Mouse (Mus musculus) Patski (cell line): ENCODE measurements around the gene Taldo1. TPM values are rescaled to one million over a fixed set of nuclear protein-coding genes. Genes with fewer than 3 reads are reported as not detected.
A peak's percentile ranks its signal among the peaks of the same experiment; 100 is the strongest.
"Not testable (repeated sequence)": the region's sequence is repeated elsewhere in the genome, so short reads cannot be mapped to it uniquely, and the experiment has no call there.

Experiments used
- ATAC-seq: fragments of 100-300 bp; one replicate; pipeline ENCODE4 v1.8.0; 2021
- CTCF ChIA-PET: fragments of 350-600 bp; sonication (Branson Sonifier 250); formaldehyde crosslinking; loops from one replicate; lab custom pipeline; 2022; ENCODE audit warnings: inconsistent platforms; lab: Charles Lee
- POLR2A ChIA-PET: fragments of 350-600 bp; sonication (Branson Sonifier 250); formaldehyde crosslinking; loops from one replicate; lab custom pipeline; 2022; ENCODE audit warnings: antibody characterized with exemption, inconsistent platforms; lab: Charles Lee
- DNase-seq: peaks from one replicate; pipeline ENCODE4 v3.0.0-alpha.2; 2011; ENCODE audit warnings: low read depth, low spot score
- H3K27me3 ChIP-seq: fragments of 371-371 bp; one replicate; pipeline ENCODE4 v1.5.1; 2021
- CTCF ChIP-seq: fragments of 100-300 bp; IDR thresholded peaks from one replicate; pipeline ENCODE4 v1.5.1; 2021
- in situ Hi-C: fragments of 300-500 bp; cut with MboI; formaldehyde crosslinking; loops from 3 replicates; pipeline ENCODE4 v1.11.1; 2018; ENCODE audit warnings: low pct_unique_long_range_greater_than_20kb, mixed read lengths
- polyA plus RNA-seq: library from polyadenylated mRNA; unstranded; gene quantifications from one replicate; pipeline ENCODE4 v1.2.3, GENCODE M21; 2021

Taldo1 gene
- polyA plus RNA-seq, 1 experiment from 2014 or later = 512 TPM

- peak; percentile 28 for ATAC-seq
- TF ChIP-seq CTCF = no peak
- CTCF ChIA-PET = interaction anchor here (1.2 to 2.1 kb wide), 5 partner anchors 14 to 101 kb away, joined by 3 to 11 read pairs (median 4); partner anchors contain the start of genes Cend1 and Gatd1
- no peak for DNase-seq
- H3K27me3 ChIP-seq = no peaks in the 10 kb centered on the region
- in situ Hi-C loops = no loop called here
- POLR2A ChIA-PET = interaction anchor here (1.4 kb wide), 1 partner anchor 34 kb away, joined by 3 read pairs; no protein-coding TSS in a partner anchor
Measured at GRCm38 (mm10) chr7:141443081-141443821, 51.3 kb downstream of the Taldo1 start.

GRCm38 (mm10) chr7:141443828-141444237 lies 51.8 kb downstream of the Taldo1 start, which contains the start of gene Pidd1:
Gene Pidd1 (minus strand): TSS chr7:141444025.
- ATAC-seq (peak; percentile 59), DNase-seq (no peak)
- in situ Hi-C loops = no loop called here
- ChIA-PET POLR2A (interaction anchor here (1.4 kb wide), 2 partner anchors 25 to 33 kb away, joined by 3 to 4 read pairs; no protein-coding TSS in a partner anchor), CTCF (interaction anchor here (1.2 to 1.8 kb wide), 3 partner anchors 15 to 36 kb away, joined by 3 to 6 read pairs (median 4); partner anchors contain the start of gene Cend1)
- no peaks in the 10 kb centered on the region for H3K27me3 ChIP-seq
- no peak for TF ChIP-seq CTCF

GRCm38 (mm10) chr7:141446374-141446773 lies 54.4 kb downstream of the Taldo1 start:
- POLR2A ChIA-PET = interaction anchor here (0.8 to 1.1 kb wide), 2 partner anchors 10 to 22 kb away, joined by 3 read pairs; no protein-coding TSS in a partner anchor
- H3K27me3 ChIP-seq, in situ Hi-C loops, DNase-seq, ATAC-seq, CTCF ChIA-PET: not testable (repeated sequence)

- ATAC-seq = peak; percentile 74
- TF ChIP-seq CTCF = no peak
- H3K27me3 ChIP-seq = no peaks in the 10 kb centered on the region
- ChIA-PET POLR2A (interaction anchor here (0.8 to 1.1 kb wide), 2 partner anchors 9 to 21 kb away, joined by 3 read pairs; no protein-coding TSS in a partner anchor), CTCF (interaction anchor here (1.4 kb wide), 1 partner anchor 39 kb away, joined by 3 read pairs; no protein-coding TSS in a partner anchor)
- no peak for DNase-seq
- in situ Hi-C loops = no loop called here
Measured at GRCm38 (mm10) chr7:141447110-141447991, 55.4 kb downstream of the Taldo1 start, which contains the start of gene Rplp2. Gene Rplp2 (plus strand): TSS chr7:141447370.

- no peak for ATAC-seq
- CTCF ChIA-PET = interaction anchor here (1.3 to 3.4 kb wide), 2 partner anchors 17 to 29 kb away, joined by 3 to 11 read pairs; no protein-coding TSS in a partner anchor
- in situ Hi-C loops = loop anchor here (5.0 to 25.0 kb wide), 2 partner anchors 40 to 935 kb away; partner anchors contain the start of genes Ctsd, Gatd1 and Gm49369
Measured at GRCm38 (mm10) chr7:141451928-141452327, 59.9 kb downstream of the Taldo1 start.

More at GRCm38 (mm10) chr7:141451928-141452327, 59.9 kb downstream of the Taldo1 start:
- POLR2A ChIA-PET = no interaction called here
- no peak for TF ChIP-seq CTCF
- no peaks in the 10 kb centered on the region for H3K27me3 ChIP-seq
- no peak for DNase-seq

Other genes starting within 250 kb of the Taldo1 start
- gene Rnh1, start 219.3 kb upstream of the Taldo1 start, polyA plus RNA-seq = 292 TPM
- gene Hras, start 198.2 kb upstream of the Taldo1 start, polyA plus RNA-seq = 80.1 TPM
- 13.7 TPM for gene Lrrc56, start 198.0 kb upstream of the Taldo1 start, polyA plus RNA-seq
- 4.5 TPM for gene Lmntd2, start 178.1 kb upstream of the Taldo1 start, polyA plus RNA-seq
- gene Rassf7, start 176.3 kb upstream of the Taldo1 start, polyA plus RNA-seq = 48.3 TPM
- gene Phrf1, start 163.4 kb upstream of the Taldo1 start, polyA plus RNA-seq = 68.6 TPM
- 10.5 TPM for gene Irf7, start 125.7 kb upstream of the Taldo1 start, polyA plus RNA-seq
- gene Cdhr5, start 115.4 kb upstream of the Taldo1 start, polyA plus RNA-seq = not detected
- not detected for gene Sct, start 113.1 kb upstream of the Taldo1 start, polyA plus RNA-seq
- not detected for gene Drd4, start 100.2 kb upstream of the Taldo1 start, polyA plus RNA-seq
- gene Deaf1, start 64.5 kb upstream of the Taldo1 start, polyA plus RNA-seq = 62.1 TPM
- gene Tmem80, start 64.5 kb upstream of the Taldo1 start, polyA plus RNA-seq = 34.0 TPM
- 114 TPM for gene Eps8l2, start 53.3 kb upstream of the Taldo1 start, polyA plus RNA-seq
- gene Gatd1, start 21.9 kb downstream of the Taldo1 start, polyA plus RNA-seq = 38.7 TPM
- 0.04 TPM for gene Cend1, start 37.3 kb downstream of the Taldo1 start, polyA plus RNA-seq
- 20.6 TPM for gene Slc25a22, start 45.7 kb downstream of the Taldo1 start, polyA plus RNA-seq
- gene Pidd1, start 51.8 kb downstream of the Taldo1 start, polyA plus RNA-seq = 4.9 TPM
- gene Rplp2, start 55.2 kb downstream of the Taldo1 start, polyA plus RNA-seq = 1,558 TPM
- gene Pnpla2, start 63.0 kb downstream of the Taldo1 start, polyA plus RNA-seq = 90.7 TPM
- gene Cracr2b, start 68.9 kb downstream of the Taldo1 start, polyA plus RNA-seq = 9.9 TPM
- gene Cd151, start 75.2 kb downstream of the Taldo1 start, polyA plus RNA-seq = 551 TPM
- gene Polr2l, start 82.9 kb downstream of the Taldo1 start, polyA plus RNA-seq = 55.2 TPM
- 479 TPM for gene Tspan4, start 83.0 kb downstream of the Taldo1 start, polyA plus RNA-seq
- 41.6 TPM for gene Chid1, start 147.7 kb downstream of the Taldo1 start, polyA plus RNA-seq
- 76.4 TPM for gene Ap2a2, start 170.0 kb downstream of the Taldo1 start, polyA plus RNA-seq